Mouse (Mus musculus) kidney, embryonic 16.5 days (tissue): ENCODE results near the gene Tcf12. TPM values are rescaled to one million over a fixed set of nuclear protein-coding genes. Genes with fewer than 3 reads are reported as not detected.

Experiments used
- ATAC-seq: fragments of 200-750 bp; cut with Nextera tagmentation; 2 replicates; pipeline ENCODE4 v1.8.0; 2017; ENCODE audit warnings: moderate TSS enrichment; ENCODE audit not compliant: low FRiP score, low TSS enrichment
- H3K27ac ChIP-seq: fragments of 300-500 bp; sonication (generic); 2 replicates; pipeline ENCODE4 v1.5.1; 2014; ENCODE audit warnings: low read length
- H3K27me3 ChIP-seq: fragments of 300-500 bp; sonication (generic); 2 replicates; pipeline ENCODE4 v1.6.1; 2014; ENCODE audit warnings: low read length, control low read depth, mixed read lengths; ENCODE audit not compliant: insufficient read depth
- H3K36me3 ChIP-seq: fragments of 300-500 bp; sonication (generic); 2 replicates; pipeline ENCODE4 v1.6.1; 2014; ENCODE audit warnings: low read length, control low read depth, mixed read lengths; ENCODE audit not compliant: insufficient read depth
- H3K4me1 ChIP-seq: fragments of 300-500 bp; sonication (generic); 2 replicates; pipeline ENCODE4 v1.6.1; 2014; ENCODE audit warnings: low read length, control low read depth, mixed read lengths; ENCODE audit not compliant: insufficient read depth
- H3K4me2 ChIP-seq: fragments of 300-500 bp; sonication (generic); replicated peaks from 2 replicates; pipeline ENCODE4 v1.6.1; 2014; ENCODE audit warnings: low read depth, low read length
- H3K4me3 ChIP-seq: fragments of 300-500 bp; sonication (generic); 2 replicates; pipeline ENCODE4 v1.5.1; 2014; ENCODE audit warnings: mild to moderate bottlenecking, low read length
- H3K9ac ChIP-seq: fragments of 300-500 bp; sonication (generic); replicated peaks from 2 replicates; pipeline ENCODE4 v1.6.1; 2014; ENCODE audit warnings: low read length
- H3K9me3 ChIP-seq: fragments of 300-500 bp; sonication (generic); 2 replicates; pipeline ENCODE4 v1.6.1; 2016; ENCODE audit warnings: low read length, control low read depth
- WGBS: fragments of 180-500 bp; shearing (Covaris S2); extraction: QIAGEN DNeasy Blood & Tissue Kit; methylation state at CpG from one replicate; pipeline ENCODE4 v1.1.7; 2014; 5-methylcytosine and 5-hydroxymethylcytosine counted together
- polyA plus RNA-seq: library from polyadenylated mRNA; unstranded; fragments of >200 nt; fragmentation: Nextera tagmentation; extraction: Ambion mirVana; gene quantifications from 2 replicates; pipeline ENCODE4 v1.2.1, GENCODE M21; 2015

The Tcf12 gene
- polyA plus RNA-seq, 1 experiment from 2014 or later = 56.5 TPM

GRCm38 (mm10) chr9:71877867-71878266 lies 233.8 kb downstream of the Tcf12 start:
- H3K4me3 ChIP-seq = no peak overlapping the region
- no peak overlapping the region for H3K9ac ChIP-seq
- 95% methylated on average over 3 of the region's 3 CpGs for WGBS
- H3K4me2 ChIP-seq = no peak overlapping the region
- H3K27me3 ChIP-seq = no peaks in the 10 kb centered on the region
- ATAC-seq = no peak
- H3K27ac ChIP-seq = no peak overlapping the region
- H3K9me3 ChIP-seq = no peaks in the 10 kb centered on the region
- H3K4me1 ChIP-seq = peaks cover 17% of the 10 kb centered on the region; the same call in 1 of the 2 replicates
- H3K36me3 ChIP-seq = peaks cover 25% of the 10 kb centered on the region

DNA sequence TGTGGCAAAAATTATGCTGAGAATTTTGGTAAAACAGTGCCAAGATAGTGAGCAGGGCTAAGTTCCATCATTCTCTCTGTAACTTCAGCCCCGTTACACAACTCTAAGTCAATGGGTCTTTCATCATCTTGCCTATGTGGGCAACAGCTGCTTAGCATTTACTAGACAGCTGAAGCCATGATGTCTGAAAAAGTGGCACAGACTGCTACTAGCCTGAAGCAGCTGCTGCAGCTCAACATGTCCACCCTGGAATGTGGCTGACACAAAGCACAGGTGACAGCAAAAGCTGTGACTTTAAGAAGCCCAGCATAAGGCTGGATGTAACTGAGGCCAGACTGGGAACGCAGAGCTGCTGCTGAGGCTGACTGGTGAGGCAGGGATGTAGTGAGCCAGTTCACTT lies 236.9 kb downstream of the Tcf12 start:
- Histone ChIP-seq H3K4me1 (0 out of 2 replicates have a peak, but pooled peaks cover 3% of the 10 kb centered on the region), H3K9me3 (no peaks in the 10 kb centered on the region), H3K4me2 (no peak overlapping the region), H3K9ac (no peak overlapping the region), H3K36me3 (peaks cover 27% of the 10 kb centered on the region), H3K27ac (no peak overlapping the region), H3K27me3 (no peaks in the 10 kb centered on the region), H3K4me3 (no peak overlapping the region)
- 65% methylated on average over 2 of the region's 2 CpGs for WGBS
- no peak for ATAC-seq

- H3K36me3 ChIP-seq = peaks cover 27% of the 10 kb centered on the region
- no peak for ATAC-seq
Measured at GRCm38 (mm10) chr9:71874035-71874572, 237.6 kb downstream of the Tcf12 start.

DNA sequence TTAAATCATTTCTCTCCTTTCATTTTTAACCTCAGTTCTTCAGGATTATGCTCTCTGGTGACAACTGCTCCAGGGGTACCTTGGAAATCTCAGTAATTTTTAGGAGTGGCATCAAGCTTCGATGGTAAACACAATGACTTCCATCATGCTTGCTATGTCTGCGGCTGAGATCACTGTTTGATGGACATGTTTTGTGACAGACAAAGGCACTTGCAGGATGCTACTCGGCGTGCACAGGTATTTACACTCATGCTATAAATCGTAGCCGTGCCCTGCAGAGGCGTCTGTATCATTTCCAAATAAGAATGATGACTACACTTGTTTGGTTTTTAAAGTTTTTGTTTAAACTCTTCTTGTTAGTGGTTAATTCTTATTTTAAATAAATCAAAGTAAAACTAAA lies 248.3 kb downstream of the Tcf12 start:
- no peak overlapping the region for H3K9ac ChIP-seq
- no peak for ATAC-seq
- WGBS = 71% methylated on average over 7 of the region's 7 CpGs
- no peak overlapping the region for H3K27ac ChIP-seq
- H3K4me1 ChIP-seq = 0 out of 2 replicates have a peak, but pooled peaks cover 4% of the 10 kb centered on the region
- no peaks in the 10 kb centered on the region for H3K27me3 ChIP-seq
- H3K9me3 ChIP-seq = no peaks in the 10 kb centered on the region
- peaks cover 18% of the 10 kb centered on the region for H3K36me3 ChIP-seq
- no peak overlapping the region for H3K4me3 ChIP-seq
- no peak overlapping the region for H3K4me2 ChIP-seq

More at GRCm38 (mm10) chr9:71874035-71874572, 237.6 kb downstream of the Tcf12 start:
- 92% methylated on average over 3 of the region's 3 CpGs for WGBS
- Histone ChIP-seq H3K4me2 (no peak overlapping the region), H3K9ac (no peak overlapping the region), H3K9me3 (no peaks in the 10 kb centered on the region), H3K4me3 (no peak overlapping the region), H3K4me1 (0 out of 2 replicates have a peak, but pooled peaks cover 3% of the 10 kb centered on the region), H3K27me3 (no peaks in the 10 kb centered on the region), H3K27ac (no peak overlapping the region)

GRCm38 (mm10) chr9:71861629-71862028 lies 250.0 kb downstream of the Tcf12 start:
- no peak for ATAC-seq
- 7% methylated on average over 2 of the region's 2 CpGs for WGBS
- no peak overlapping the region for H3K4me2 ChIP-seq

DNA sequence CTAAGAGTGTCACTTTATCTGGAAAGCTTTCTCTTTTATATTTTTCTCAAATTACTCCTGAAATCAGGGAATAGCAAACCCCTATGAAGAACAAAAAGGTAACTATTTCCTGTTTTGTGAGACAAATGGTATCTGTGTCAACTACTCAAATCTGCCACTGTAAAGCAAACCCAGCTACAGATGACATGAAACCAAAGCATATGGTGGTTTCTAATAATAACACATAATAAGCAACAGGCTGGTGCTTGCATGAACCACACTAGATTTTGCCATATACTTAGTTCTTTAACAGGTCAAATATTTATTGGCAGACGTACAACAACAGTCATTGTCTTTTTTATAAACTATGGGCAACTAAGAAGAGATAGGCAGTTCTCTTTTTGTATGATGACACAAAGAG lies 253.7 kb downstream of the Tcf12 start:
- H3K9ac ChIP-seq = no peak overlapping the region
- WGBS = 94% methylated on average over 1 of the region's 1 CpGs
- no peaks in the 10 kb centered on the region for H3K27me3 ChIP-seq
- H3K4me2 ChIP-seq = no peak overlapping the region
- H3K27ac ChIP-seq = no peak overlapping the region
- H3K4me3 ChIP-seq = no peak overlapping the region
- no peaks in the 10 kb centered on the region for H3K9me3 ChIP-seq
- no peak for ATAC-seq
- peaks cover 47% of the 10 kb centered on the region for H3K36me3 ChIP-seq
- 0 out of 2 replicates have a peak, but pooled peaks cover 4% of the 10 kb centered on the region for H3K4me1 ChIP-seq

More at GRCm38 (mm10) chr9:71861629-71862028, 250.0 kb downstream of the Tcf12 start:
- H3K4me1 ChIP-seq = 0 out of 2 replicates have a peak, but pooled peaks cover 4% of the 10 kb centered on the region
- H3K27ac ChIP-seq = no peak overlapping the region
- H3K9ac ChIP-seq = no peak overlapping the region
- no peaks in the 10 kb centered on the region for H3K27me3 ChIP-seq
- no peaks in the 10 kb centered on the region for H3K9me3 ChIP-seq
- peaks cover 24% of the 10 kb centered on the region for H3K36me3 ChIP-seq
- H3K4me3 ChIP-seq = no peak overlapping the region

DNA sequence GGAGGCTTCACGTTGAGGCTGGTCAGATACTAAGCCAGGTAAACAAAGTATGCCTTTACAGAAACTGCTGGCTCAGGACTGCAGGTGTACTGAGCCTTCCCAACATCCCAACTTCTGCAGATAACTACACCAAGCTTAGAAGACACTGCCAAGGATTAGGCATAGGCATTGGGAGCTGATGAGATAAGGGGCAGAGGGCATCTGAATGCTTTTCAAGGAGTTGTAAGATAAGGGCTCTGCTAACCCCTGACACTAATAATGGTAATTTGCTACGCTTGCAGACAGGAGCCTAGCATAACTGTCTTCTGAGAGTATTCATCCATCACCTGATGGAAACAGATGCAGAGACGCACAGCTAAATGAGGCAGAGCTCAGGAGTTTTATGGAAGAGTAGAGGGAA lies 257.8 kb downstream of the Tcf12 start:
- Histone ChIP-seq H3K9me3 (no peaks in the 10 kb centered on the region), H3K36me3 (peaks cover 56% of the 10 kb centered on the region), H3K9ac (no peak overlapping the region), H3K27ac (no peak overlapping the region), H3K4me2 (no peak overlapping the region), H3K4me3 (no peak overlapping the region), H3K4me1 (no peaks in the 10 kb centered on the region), H3K27me3 (no peaks in the 10 kb centered on the region)
- no peak for ATAC-seq
- 77% methylated on average over 3 of the region's 3 CpGs for WGBS

DNA sequence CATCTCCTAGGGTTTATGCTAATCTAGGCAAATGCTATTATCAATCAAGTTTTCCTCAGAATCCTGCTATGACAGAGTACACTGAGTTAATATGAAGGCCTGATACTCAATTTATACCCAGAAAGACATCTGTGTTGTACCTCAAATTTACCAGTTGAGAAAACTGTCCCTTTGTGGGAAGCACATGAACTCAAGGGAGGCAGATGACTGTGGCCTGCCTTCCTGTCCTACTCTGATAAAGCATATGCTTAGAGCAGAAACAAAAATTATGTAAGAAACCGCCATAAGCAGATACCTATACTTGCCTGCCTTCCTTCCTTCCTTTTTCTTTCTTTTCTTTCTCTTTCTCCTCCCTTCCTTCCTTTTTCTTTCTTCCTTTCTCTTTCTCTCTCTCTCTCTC lies 261.4 kb downstream of the Tcf12 start:
- Histone ChIP-seq H3K9me3 (no peaks in the 10 kb centered on the region), H3K9ac (no peak overlapping the region), H3K36me3 (peaks cover 57% of the 10 kb centered on the region), H3K27me3 (no peaks in the 10 kb centered on the region), H3K4me2 (no peak overlapping the region), H3K4me1 (peaks cover 1% of the 10 kb centered on the region; the same call in 1 of the 2 replicates), H3K27ac (no peak overlapping the region), H3K4me3 (no peak overlapping the region)
- 88% methylated on average over 1 of the region's 1 CpGs for WGBS
- ATAC-seq = no peak

GRCm38 (mm10) chr9:71848392-71848791 lies 263.3 kb downstream of the Tcf12 start:
- Histone ChIP-seq H3K4me1 (peaks cover 6% of the 10 kb centered on the region), H3K9me3 (no peaks in the 10 kb centered on the region), H3K27me3 (no peaks in the 10 kb centered on the region), H3K9ac (no peak overlapping the region), H3K4me2 (no peak overlapping the region), H3K27ac (no peak overlapping the region), H3K4me3 (no peak overlapping the region), H3K36me3 (peaks cover 52% of the 10 kb centered on the region)
- 98% methylated on average over 3 of the region's 3 CpGs for WGBS
- no peak for ATAC-seq

DNA sequence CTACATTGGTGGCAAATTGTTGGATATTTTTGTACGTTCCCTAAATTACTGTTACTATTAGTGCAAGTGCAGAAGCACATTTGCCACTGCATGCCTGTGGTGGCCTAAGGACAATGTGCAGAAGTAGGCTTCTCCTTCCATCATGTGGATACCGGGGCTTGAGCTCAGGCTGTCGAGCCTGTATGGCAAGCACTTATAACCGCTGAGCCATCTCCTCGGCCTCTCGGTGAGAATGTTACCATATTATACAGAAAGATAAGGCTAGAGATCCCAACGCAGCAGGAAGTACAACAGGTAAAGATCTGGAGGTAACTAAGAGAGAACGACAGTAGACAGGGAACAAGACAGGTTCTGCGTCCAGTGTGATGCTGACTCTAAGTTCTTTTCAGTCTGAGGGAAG lies 263.8 kb downstream of the Tcf12 start:
- H3K9ac ChIP-seq = no peak overlapping the region
- H3K4me1 ChIP-seq = peaks cover 6% of the 10 kb centered on the region
- ATAC-seq = no peak
- no peaks in the 10 kb centered on the region for H3K9me3 ChIP-seq
- H3K4me2 ChIP-seq = no peak overlapping the region
- H3K27me3 ChIP-seq = no peaks in the 10 kb centered on the region
- no peak overlapping the region for H3K4me3 ChIP-seq
- 95% methylated on average over 9 of the region's 9 CpGs for WGBS
- H3K36me3 ChIP-seq = peaks cover 51% of the 10 kb centered on the region
- H3K27ac ChIP-seq = no peak overlapping the region
